Mouse (Mus musculus) embryo, embryonic 11 days (tissue): ENCODE measurements around the gene Tnfrsf4.

Experiments used
- DNase-seq: peaks from one replicate; pipeline ENCODE4 v3.0.0-alpha.2; 2015

Tnfrsf4 gene

GRCm38 (mm10) chr4:156030651-156031118 lies 17.0 kb downstream of the Tnfrsf4 start:
- no peak for DNase-seq

- DNase-seq = no peak
These were observed 17.6 kb downstream of the Tnfrsf4 start for GRCm38 (mm10) chr4:156031255-156031592.

GRCm38 (mm10) chr4:156031593-156032391 lies 18.1 kb downstream of the Tnfrsf4 start:
- peak; percentile 92 for DNase-seq

- no peak for DNase-seq
These were observed 19.2 kb downstream of the Tnfrsf4 start for GRCm38 (mm10) chr4:156032856-156033255.

- DNase-seq = peak; percentile 68
These were observed 20.0 kb downstream of the Tnfrsf4 start for GRCm38 (mm10) chr4:156033476-156034119.

- DNase-seq = no peak
These were observed 20.7 kb downstream of the Tnfrsf4 start for GRCm38 (mm10) chr4:156034301-156034700.

GRCm38 (mm10) chr4:156034901-156035300 lies 21.3 kb downstream of the Tnfrsf4 start:
- DNase-seq = peak; percentile 22

- DNase-seq = no peak
These were observed 31.1 kb downstream of the Tnfrsf4 start for GRCm38 (mm10) chr4:156044754-156045153.

- no peak for DNase-seq
These were observed 36.1 kb downstream of the Tnfrsf4 start for GRCm38 (mm10) chr4:156049779-156050178.

- no peak for DNase-seq
These were observed 36.8 kb downstream of the Tnfrsf4 start for GRCm38 (mm10) chr4:156050391-156050980.

- DNase-seq = no peak
These were observed 39.5 kb downstream of the Tnfrsf4 start for GRCm38 (mm10) chr4:156053113-156053512.

- no peak for DNase-seq
These were observed 40.5 kb downstream of the Tnfrsf4 start for GRCm38 (mm10) chr4:156054130-156054529.

- DNase-seq = no peak
These were observed 41.0 kb downstream of the Tnfrsf4 start for GRCm38 (mm10) chr4:156054606-156055005.

GRCm38 (mm10) chr4:156055173-156055572 lies 41.5 kb downstream of the Tnfrsf4 start:
- DNase-seq = no peak

GRCm38 (mm10) chr4:156057702-156058101 lies 44.1 kb downstream of the Tnfrsf4 start:
- DNase-seq = no peak

- DNase-seq = no peak
These were observed 45.2 kb downstream of the Tnfrsf4 start for GRCm38 (mm10) chr4:156058826-156059225.

- DNase-seq = no peak
These were observed 45.6 kb downstream of the Tnfrsf4 start, which contains the start of gene Ttll10 for GRCm38 (mm10) chr4:156059261-156059660. Gene Ttll10 (minus strand): TSS chr4:156059414.

- no peak for DNase-seq
These were observed 46.1 kb downstream of the Tnfrsf4 start for GRCm38 (mm10) chr4:156059713-156060112.

- DNase-seq = no peak
These were observed 50.3 kb downstream of the Tnfrsf4 start for GRCm38 (mm10) chr4:156063861-156064509.

- no peak for DNase-seq
These were observed 50.9 kb downstream of the Tnfrsf4 start for GRCm38 (mm10) chr4:156064510-156064897.

- DNase-seq = no peak
These were observed 51.7 kb downstream of the Tnfrsf4 start for GRCm38 (mm10) chr4:156065156-156065894.
